Mouse (Mus musculus): ENCODE data around the gene Padi1. TPM values are rescaled to one million over a fixed set of nuclear protein-coding genes. Genes with fewer than 3 reads are reported as not detected.

Padi1 gene
- polyA plus RNA-seq, 1 experiment, result 0.02 TPM

- 37% methylated on average over 7 of the region's 7 CpGs for WGBS
Observed at GRCm38 (mm10) chr4:140792584-140792983, 53.0 kb downstream of the Padi1 start.

DNA sequence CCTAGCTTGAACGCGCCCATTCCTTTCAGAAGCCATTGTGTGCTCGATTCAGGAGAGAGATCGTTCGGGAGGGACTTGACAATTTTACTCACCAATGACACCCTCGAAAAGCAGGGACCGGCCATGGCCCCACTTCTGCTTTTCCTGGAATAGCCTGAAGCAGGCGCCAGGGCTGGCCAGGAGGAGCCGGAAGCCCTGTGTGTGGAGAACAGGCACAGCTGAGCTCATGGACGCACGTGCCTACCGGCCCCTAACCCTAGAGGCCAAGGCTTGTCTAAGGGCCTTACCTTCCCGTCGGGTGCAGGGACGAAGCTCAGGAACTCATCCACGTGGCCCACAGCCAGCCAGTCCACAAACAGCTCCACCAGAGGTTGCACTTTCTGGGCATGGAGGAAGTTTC lies 54.5 kb downstream of the Padi1 start:
- 79% methylated on average over 16 of the region's 16 CpGs for WGBS
- no peak for DNase-seq (ENCODE audit: low read depth, low spot score)

More at GRCm38 (mm10) chr4:140792584-140792983, 53.0 kb downstream of the Padi1 start:
- no peak for DNase-seq (ENCODE audit: low read depth, low spot score)

GRCm38 (mm10) chr4:140789983-140790382 lies 55.6 kb downstream of the Padi1 start:
- WGBS, result 86% methylated on average over 4 of the region's 4 CpGs

GRCm38 (mm10) chr4:140788983-140789382 lies 56.6 kb downstream of the Padi1 start:
- no peak for DNase-seq (ENCODE audit: low read depth, low spot score)

More at GRCm38 (mm10) chr4:140789983-140790382, 55.6 kb downstream of the Padi1 start:
- DNase-seq (ENCODE audit: low read depth, low spot score), result no peak

DNA sequence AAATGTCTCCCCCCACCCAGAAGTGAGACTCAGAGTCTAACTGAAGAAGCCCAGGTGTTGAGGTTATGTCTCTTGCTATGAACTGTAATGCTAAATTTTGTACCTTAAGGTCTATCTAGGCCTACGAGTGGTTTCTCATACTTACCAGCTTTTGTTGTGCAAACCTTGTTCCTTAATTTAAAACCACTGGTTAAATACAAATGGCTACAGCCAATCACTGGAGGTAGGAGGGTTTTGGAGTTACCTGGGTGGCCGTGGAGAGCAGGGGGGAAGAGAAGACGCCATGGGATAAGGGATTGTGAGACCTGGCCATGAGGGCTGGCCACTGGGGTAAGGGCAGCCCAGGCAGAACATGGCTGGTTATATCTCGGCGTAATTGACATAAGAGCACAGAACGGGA lies 57.3 kb downstream of the Padi1 start:
- no peak for DNase-seq (ENCODE audit: low read depth, low spot score)
- WGBS, result 78% methylated on average over 6 of the region's 6 CpGs

More at GRCm38 (mm10) chr4:140788983-140789382, 56.6 kb downstream of the Padi1 start:
- WGBS, result 55% methylated on average over 6 of the region's 6 CpGs

GRCm38 (mm10) chr4:140787414-140787813 lies 58.2 kb downstream of the Padi1 start:
- WGBS, result 52% methylated on average over 4 of the region's 4 CpGs
- DNase-seq (ENCODE audit: low read depth, low spot score), result no peak

DNA sequence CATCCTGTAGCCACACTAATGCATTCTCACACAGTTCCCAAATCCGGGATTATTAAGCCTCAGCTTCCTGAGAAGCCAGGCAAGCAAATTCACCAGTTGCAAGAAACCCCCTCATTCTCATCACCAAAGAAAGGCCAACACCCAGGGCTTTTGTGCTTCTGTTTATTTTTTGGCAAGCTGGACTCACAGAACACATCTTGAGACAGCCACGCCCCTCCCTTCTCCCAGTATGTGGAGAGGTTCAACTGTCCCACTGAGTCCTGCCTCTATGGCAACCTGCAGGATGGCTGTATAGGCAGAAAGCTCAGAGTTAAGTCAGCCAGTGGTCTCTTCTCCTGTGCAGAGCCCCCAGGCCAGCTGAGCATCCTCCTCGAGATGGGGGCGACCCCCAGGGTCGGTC lies 60.4 kb downstream of the Padi1 start:
- 84% methylated on average over 5 of the region's 5 CpGs for WGBS

GRCm38 (mm10) chr4:140784292-140784945 lies 61.2 kb downstream of the Padi1 start:
- no peak for DNase-seq (ENCODE audit: low read depth, low spot score)
- 93% methylated on average over 9 of the region's 9 CpGs for WGBS

More for the DNA sequence above, 60.4 kb downstream of the Padi1 start:
- no peak for DNase-seq (ENCODE audit: low read depth, low spot score)

DNA sequence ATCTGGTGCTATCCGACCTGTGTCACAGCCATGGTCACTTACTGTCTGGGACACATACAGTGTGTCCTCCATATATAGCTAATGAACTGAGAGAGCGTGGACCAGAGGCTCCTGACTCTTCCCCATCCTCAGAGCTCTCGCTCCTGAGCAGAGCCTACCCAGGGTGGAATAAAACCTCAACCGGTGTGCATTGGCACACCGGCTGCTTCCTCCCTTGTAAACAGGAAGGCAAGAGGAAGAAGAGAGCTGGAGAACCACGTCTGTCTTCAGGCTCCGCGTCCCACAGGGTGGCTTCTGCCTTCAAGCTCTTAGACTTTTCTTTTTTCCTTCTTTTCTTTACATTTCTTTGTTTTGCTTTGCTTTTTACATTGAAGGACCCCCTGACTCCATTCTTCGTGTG lies 62.8 kb downstream of the Padi1 start:
- 84% methylated on average over 9 of the region's 9 CpGs for WGBS
- DNase-seq (ENCODE audit: low read depth, low spot score), result no peak

DNA sequence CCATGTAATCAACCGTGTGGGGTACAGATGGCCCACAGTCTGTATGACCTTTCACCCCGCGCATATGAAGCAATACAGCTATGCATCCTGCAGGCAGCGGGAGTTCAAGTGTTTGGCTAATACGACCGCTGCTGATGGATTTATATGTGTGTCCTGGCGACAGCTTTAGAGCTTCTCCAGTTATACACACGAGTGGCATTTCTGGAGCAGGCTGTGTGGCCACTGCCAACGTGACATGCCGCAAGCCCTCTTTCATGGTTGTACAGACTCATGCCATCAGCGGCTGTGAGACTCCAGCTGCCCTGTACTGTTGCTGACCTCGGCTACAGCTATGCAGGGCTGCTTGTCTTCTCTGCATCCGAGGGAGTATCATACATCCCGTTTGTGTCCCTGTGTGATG lies 65.1 kb downstream of the Padi1 start:
- 57% methylated on average over 14 of the region's 14 CpGs for WGBS
- DNase-seq (ENCODE audit: low read depth, low spot score), result no peak

GRCm38 (mm10) chr4:140779803-140780397 lies 65.7 kb downstream of the Padi1 start:
- DNase-seq (ENCODE audit: low read depth, low spot score), result no peak

GRCm38 (mm10) chr4:140776623-140777022 lies 69.0 kb downstream of the Padi1 start:
- 71% methylated on average over 13 of the region's 13 CpGs for WGBS

More at GRCm38 (mm10) chr4:140779803-140780397, 65.7 kb downstream of the Padi1 start:
- WGBS, result 27% methylated on average over 19 of the region's 19 CpGs

GRCm38 (mm10) chr4:140775876-140776275 lies 69.7 kb downstream of the Padi1 start:
- DNase-seq (ENCODE audit: low read depth, low spot score), result no peak
- WGBS, result 77% methylated on average over 10 of the region's 10 CpGs

More at GRCm38 (mm10) chr4:140776623-140777022, 69.0 kb downstream of the Padi1 start:
- DNase-seq (ENCODE audit: low read depth, low spot score), result no peak

DNA sequence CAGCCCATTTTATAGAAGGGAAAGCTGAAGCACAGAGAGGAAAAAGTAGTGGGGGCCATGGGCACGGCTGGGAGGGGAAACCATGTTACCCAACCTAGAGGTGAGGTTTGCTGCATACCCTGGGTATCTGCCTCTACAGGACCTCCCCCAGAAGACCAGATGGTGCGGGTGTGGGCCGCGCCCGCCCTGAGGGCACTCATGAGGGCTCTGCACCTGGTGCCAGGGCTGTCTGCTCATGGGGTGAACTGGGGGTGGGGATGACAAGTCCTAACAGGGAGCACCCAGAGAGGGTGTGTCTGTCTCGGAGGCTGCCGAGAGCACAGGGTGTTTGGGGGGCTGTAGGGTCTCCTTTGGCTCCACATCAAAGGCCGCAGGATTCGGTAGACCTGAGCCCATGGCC lies 70.7 kb downstream of the Padi1 start:
- 60% methylated on average over 9 of the region's 9 CpGs for WGBS
- no peak for DNase-seq (ENCODE audit: low read depth, low spot score)

DNA sequence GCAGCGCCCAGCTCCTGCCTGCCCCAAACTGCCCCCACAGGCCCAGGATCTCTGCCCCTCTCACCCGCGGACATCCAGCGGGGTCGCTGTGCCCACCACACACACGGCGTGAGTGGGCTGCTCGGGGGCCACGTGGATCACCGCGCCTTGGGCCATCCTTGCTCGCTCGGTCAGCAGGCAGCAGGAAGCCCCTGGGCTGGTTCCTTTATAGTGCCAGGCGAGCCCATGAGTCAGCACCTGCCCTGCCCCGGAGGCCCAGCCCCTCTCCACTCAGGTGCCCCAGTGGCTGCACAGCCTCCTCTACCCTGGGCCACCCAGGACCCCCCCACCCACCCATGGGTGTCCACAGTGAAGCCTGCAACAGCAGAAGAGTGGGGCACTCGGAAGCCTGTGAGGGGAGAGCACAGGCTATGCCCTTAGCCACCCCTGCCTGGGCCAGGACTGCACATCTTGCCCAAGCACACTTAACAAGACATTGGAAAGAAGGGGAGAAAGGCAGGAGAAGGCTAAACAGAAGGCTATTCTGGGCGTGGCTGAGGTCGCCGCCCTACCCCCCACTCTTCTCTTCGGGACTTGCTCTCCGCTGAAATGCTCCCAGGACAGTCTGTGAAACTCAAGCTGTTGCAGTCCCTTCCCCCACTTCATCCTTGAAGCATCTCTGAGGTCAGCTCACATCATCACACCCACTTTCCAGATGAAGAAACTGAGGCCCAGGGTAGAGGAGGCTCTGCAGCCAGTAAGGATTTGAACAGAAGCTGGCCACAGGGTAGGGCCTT lies 71.4 kb downstream of the Padi1 start, which contains the start of gene Padi4:
TSS of gene Padi4 (minus strand) at position 212 of the 776 bp plus-strand sequence.
- WGBS, result 66% methylated on average over 21 of the region's 21 CpGs
- DNase-seq (ENCODE audit: low read depth, low spot score), result no peak

DNA sequence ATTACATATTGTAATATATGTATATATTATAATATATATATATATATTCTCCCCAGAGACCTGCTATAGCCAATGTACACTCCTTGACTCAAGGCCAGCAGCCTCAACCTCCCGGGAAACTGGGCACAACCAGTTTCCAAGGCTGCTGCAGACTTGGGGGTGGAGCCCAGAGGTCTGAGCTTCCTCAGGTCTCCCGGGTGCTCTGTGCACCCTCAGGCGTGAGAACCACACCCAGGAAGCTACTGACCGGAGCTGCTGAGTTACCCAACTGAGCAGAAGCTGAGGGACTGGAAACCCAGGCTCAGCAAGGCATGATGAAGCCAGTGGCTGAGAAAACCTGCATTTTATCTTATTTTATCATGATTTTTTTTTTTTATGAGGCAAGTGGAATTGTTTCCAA lies 74.5 kb downstream of the Padi1 start:
- no peak for DNase-seq (ENCODE audit: low read depth, low spot score)
- WGBS, result 13% methylated on average over 4 of the region's 4 CpGs

DNA sequence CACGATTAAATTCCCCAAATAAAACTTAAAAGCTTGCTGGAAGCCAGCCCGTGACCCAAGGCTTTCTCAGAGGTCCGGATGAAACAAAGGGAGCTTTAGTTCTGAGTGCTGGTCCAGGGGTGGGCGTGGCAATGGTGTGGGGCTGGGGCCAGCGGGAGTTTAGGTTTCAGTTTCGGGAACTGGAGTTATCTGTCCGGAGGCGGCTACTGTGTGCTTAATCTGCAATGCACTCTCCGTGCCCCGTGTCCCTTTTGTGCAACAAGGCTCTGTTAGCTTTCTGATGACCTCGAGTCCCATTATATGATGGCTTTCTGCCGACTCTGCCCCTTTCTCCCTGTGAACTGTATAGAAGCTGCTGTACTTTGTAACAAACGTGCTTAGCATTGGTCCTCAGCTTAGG lies 75.1 kb downstream of the Padi1 start:
- WGBS, result 2% methylated on average over 13 of the region's 13 CpGs
- DNase-seq (ENCODE audit: low read depth, low spot score), result no peak

- no peak for DNase-seq (ENCODE audit: low read depth, low spot score)
- WGBS, result 66% methylated on average over 5 of the region's 5 CpGs
Observed at GRCm38 (mm10) chr4:140768973-140769372, 76.6 kb downstream of the Padi1 start.

GRCm38 (mm10) chr4:140765936-140766335 lies 79.6 kb downstream of the Padi1 start:
- 62% methylated on average over 3 of the region's 3 CpGs for WGBS
- DNase-seq (ENCODE audit: low read depth, low spot score), result no peak

- WGBS, result 14% methylated on average over 9 of the region's 9 CpGs
Observed at GRCm38 (mm10) chr4:140763158-140763557, 82.4 kb downstream of the Padi1 start.

More at GRCm38 (mm10) chr4:140763158-140763557, 82.4 kb downstream of the Padi1 start:
- no peak for DNase-seq (ENCODE audit: low read depth, low spot score)

Data from large intestine, adult 2 months (tissue).